Mouse (Mus musculus): Measurements from ENCODE around the gene Tcap. TPM values are rescaled to one million over a fixed set of nuclear protein-coding genes. Genes with fewer than 3 reads are reported as not detected.
A peak's percentile ranks its signal among the peaks of the same experiment; 100 is the strongest.

Tcap gene
- polyA plus RNA-seq, 1 experiment, result not detected

GRCm38 (mm10) chr11:98353651-98354211 lies 29.9 kb upstream of the Tcap start:
- Histone ChIP-seq H3K4me3 (replicated peaks) (no peak overlapping the region), H3K36me3 (ENCODE audit: control insufficient read depth) (no peaks in the 10 kb centered on the region), H3K4me1 (ENCODE audit: control insufficient read depth) (peaks cover 25% of the 10 kb centered on the region), H3K27me3 (ENCODE audit: control insufficient read depth) (peaks cover 61% of the 10 kb centered on the region), H3K9me3 (ENCODE audit: control insufficient read depth, low read length) (no peaks in the 10 kb centered on the region; the same call in 1 of the 2 replicates)
- no peak for TF ChIP-seq GATA1 (IDR thresholded peaks at IDR 0.05; ENCODE audit: low read length)
- no peak for TF ChIP-seq TAL1 (IDR thresholded peaks at IDR 0.05; ENCODE audit: low read length)

- no peak for TF ChIP-seq GATA1 (IDR thresholded peaks at IDR 0.05; ENCODE audit: low read length)
- TF ChIP-seq TAL1 (IDR thresholded peaks at IDR 0.05; ENCODE audit: low read length), result no peak
- Histone ChIP-seq H3K36me3 (ENCODE audit: control insufficient read depth) (no peaks in the 10 kb centered on the region), H3K9me3 (ENCODE audit: control insufficient read depth, low read length) (no peaks in the 10 kb centered on the region), H3K27me3 (ENCODE audit: control insufficient read depth) (peaks cover 54% of the 10 kb centered on the region), H3K4me1 (ENCODE audit: control insufficient read depth) (peaks cover 32% of the 10 kb centered on the region), H3K4me3 (replicated peaks) (no peak overlapping the region)
Measured at GRCm38 (mm10) chr11:98354445-98354844, 29.2 kb upstream of the Tcap start.

DNA sequence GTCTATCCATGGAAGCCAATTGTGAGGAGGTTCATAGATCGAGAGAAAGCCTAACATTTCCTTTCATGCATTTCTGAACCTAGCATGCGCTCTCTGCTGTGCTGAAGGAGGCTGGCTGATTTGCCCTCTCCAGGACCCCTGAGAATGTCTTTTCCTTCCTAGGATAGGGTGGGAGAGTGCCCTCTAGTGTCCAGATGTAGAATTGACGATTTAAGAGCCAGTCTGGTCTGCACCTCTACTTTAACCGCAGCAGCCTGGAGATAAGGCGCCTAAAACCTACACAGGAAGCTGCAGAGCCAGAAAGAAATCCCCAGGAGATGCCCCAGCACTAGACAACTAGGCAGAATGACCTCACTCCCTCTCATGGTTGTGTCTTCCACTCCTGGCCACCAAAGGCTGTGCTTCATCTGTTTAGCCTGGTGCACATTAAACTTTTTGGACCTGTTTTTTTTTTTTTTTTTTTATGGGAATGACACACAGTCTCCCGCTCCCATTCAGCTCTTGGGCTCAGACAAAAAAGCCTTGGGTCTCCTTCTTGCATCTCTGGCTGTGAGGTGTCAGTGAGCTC lies 27.8 kb upstream of the Tcap start:
- no peaks in the 10 kb centered on the region for H3K36me3 ChIP-seq (ENCODE audit: control insufficient read depth)

DNA sequence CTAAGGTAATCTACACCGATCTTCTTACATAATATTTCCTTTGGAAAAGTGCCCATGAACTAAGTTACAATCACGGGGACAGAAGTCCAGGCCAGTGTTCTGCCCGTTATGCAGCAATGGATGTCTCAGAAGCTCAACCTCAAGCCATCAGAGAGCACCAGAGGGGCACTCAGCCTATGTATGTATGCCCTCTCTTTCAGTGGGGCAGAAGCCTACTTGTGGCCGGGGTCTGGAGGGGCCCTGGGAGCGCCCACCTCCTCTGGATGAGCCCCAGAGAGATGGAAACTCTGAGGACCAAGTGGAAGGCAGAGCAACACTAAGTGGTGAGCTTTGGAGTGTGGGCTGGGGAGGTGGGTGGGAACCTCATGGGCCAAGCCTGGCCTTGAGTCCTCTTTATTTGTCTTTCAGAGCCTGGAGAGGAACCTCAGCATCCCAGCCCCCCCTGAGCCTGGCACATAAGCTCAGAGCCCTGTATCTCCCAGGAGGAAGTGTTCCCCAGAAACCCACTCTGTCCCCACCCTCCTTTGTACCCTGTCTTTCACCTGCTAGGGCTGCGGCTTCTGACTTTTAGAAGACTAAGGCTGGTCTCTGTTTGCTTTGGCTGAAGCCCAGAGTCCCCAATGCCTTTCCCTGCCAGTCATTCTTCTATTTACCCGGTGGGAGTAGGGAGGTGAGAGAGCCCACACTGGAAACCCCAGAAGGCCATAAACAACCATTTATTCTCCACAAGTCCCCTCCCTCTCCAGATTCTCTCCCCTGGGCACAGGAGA lies 26.8 kb upstream of the Tcap start:
- no peaks in the 10 kb centered on the region; the same call in 1 of the 2 replicates for H3K36me3 ChIP-seq (ENCODE audit: control insufficient read depth)
- TF ChIP-seq TAL1 (IDR thresholded peaks at IDR 0.05; ENCODE audit: low read length) (no peak), GATA1 (IDR thresholded peaks at IDR 0.05; ENCODE audit: low read length) (no peak)
- peaks cover 49% of the 10 kb centered on the region for H3K4me1 ChIP-seq (ENCODE audit: control insufficient read depth)
- no peaks in the 10 kb centered on the region for H3K9me3 ChIP-seq (ENCODE audit: control insufficient read depth, low read length)
- H3K27me3 ChIP-seq (ENCODE audit: control insufficient read depth), result peaks cover 30% of the 10 kb centered on the region
- H3K4me3 ChIP-seq (replicated peaks), result peak overlapping the region; percentile 95

More for the DNA sequence above, 27.8 kb upstream of the Tcap start:
- H3K4me1 ChIP-seq (ENCODE audit: control insufficient read depth), result peaks cover 42% of the 10 kb centered on the region
- H3K9me3 ChIP-seq (ENCODE audit: control insufficient read depth, low read length), result no peaks in the 10 kb centered on the region
- no peak overlapping the region for H3K4me3 ChIP-seq (replicated peaks)
- peaks cover 40% of the 10 kb centered on the region for H3K27me3 ChIP-seq (ENCODE audit: control insufficient read depth)
- TF ChIP-seq GATA1 (IDR thresholded peaks at IDR 0.05; ENCODE audit: low read length), result peak; percentile 52
- TF ChIP-seq TAL1 (IDR thresholded peaks at IDR 0.05; ENCODE audit: low read length), result no peak

- Histone ChIP-seq H3K9me3 (ENCODE audit: control insufficient read depth, low read length) (no peaks in the 10 kb centered on the region), H3K4me1 (ENCODE audit: control insufficient read depth) (peaks cover 52% of the 10 kb centered on the region), H3K4me3 (replicated peaks) (peak overlapping the region; percentile 95), H3K27me3 (ENCODE audit: control insufficient read depth) (peaks cover 23% of the 10 kb centered on the region), H3K36me3 (ENCODE audit: control insufficient read depth) (no peaks in the 10 kb centered on the region; the same call in 1 of the 2 replicates)
- TF ChIP-seq TAL1 (IDR thresholded peaks at IDR 0.05; ENCODE audit: low read length), result no peak
- TF ChIP-seq GATA1 (IDR thresholded peaks at IDR 0.05; ENCODE audit: low read length), result peak; percentile 18; the same call in 1 of the 2 replicates
Measured at GRCm38 (mm10) chr11:98357396-98358160, 26.0 kb upstream of the Tcap start.

DNA sequence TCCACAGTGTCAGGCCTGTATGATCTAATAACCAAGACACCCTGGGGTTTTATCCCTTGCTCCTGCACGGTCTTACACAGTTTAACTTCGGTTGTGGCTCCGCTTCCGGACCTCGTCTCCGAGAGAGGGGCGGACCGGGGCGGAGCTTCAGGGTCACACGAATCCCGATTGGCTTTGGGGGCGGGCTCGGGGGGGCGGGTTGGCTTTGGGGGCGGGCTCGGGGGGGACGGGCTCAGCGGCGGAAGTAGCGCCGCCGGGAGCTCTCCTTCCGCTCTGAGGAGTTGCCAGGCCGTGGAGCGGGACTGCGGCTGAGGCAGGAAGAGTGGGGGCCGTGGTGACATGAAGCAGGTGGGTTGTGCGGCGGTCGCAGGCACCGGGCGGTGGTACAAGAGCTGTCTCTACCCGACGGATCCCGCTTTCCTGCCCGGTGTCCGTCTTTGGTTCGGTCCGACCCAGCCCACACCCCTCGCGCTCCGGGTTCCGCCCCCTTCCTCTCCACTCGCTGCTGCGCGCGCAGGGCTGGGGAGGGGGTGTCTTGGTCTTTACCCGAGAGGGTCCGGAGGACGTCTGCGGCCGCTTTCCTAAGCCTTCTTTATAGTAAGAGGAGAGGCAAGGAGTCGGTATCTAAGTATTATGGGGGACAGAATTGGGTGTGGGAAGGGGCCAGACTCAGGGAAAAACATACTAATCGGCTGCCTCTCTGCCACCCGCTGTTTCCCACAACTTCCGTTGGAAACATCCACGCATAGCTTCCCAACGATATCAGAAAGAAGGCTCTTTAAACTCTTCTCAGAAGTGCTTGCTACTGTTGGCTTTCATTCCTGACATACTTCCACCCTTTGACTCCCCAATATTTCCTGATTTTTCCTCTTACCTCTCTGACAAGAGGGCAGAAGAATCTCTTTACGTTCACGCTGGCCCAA lies 25.2 kb upstream of the Tcap start, which contains the start of gene Stard3:
TSS of gene Stard3 (plus strand) at position 208 of the 923 bp plus-strand sequence.
- Histone ChIP-seq H3K36me3 (ENCODE audit: control insufficient read depth) (no peaks in the 10 kb centered on the region; the same call in 1 of the 2 replicates), H3K4me1 (ENCODE audit: control insufficient read depth) (peaks cover 52% of the 10 kb centered on the region)

GRCm38 (mm10) chr11:98360866-98361521 lies 22.6 kb upstream of the Tcap start:
- Histone ChIP-seq H3K4me1 (ENCODE audit: control insufficient read depth) (peaks cover 47% of the 10 kb centered on the region), H3K4me3 (replicated peaks) (no peak overlapping the region), H3K36me3 (ENCODE audit: control insufficient read depth) (no peaks in the 10 kb centered on the region; the same call in 1 of the 2 replicates), H3K9me3 (ENCODE audit: control insufficient read depth, low read length) (no peaks in the 10 kb centered on the region), H3K27me3 (ENCODE audit: control insufficient read depth) (no peaks in the 10 kb centered on the region)
- TF ChIP-seq TAL1 (IDR thresholded peaks at IDR 0.05; ENCODE audit: low read length), result no peak
- no peak for TF ChIP-seq GATA1 (IDR thresholded peaks at IDR 0.05; ENCODE audit: low read length)

More for the DNA sequence above, 25.2 kb upstream of the Tcap start, which contains the start of gene Stard3:
- peaks cover 15% of the 10 kb centered on the region for H3K27me3 ChIP-seq (ENCODE audit: control insufficient read depth)
- TF ChIP-seq TAL1 (IDR thresholded peaks at IDR 0.05; ENCODE audit: low read length) (no peak), GATA1 (IDR thresholded peaks at IDR 0.05; ENCODE audit: low read length) (no peak)
- peak within 1 kb of the TSS; percentile 95 for H3K4me3 ChIP-seq (replicated peaks)
- no peaks in the 10 kb centered on the region for H3K9me3 ChIP-seq (ENCODE audit: control insufficient read depth, low read length)
